In the genomic region with DNA sequence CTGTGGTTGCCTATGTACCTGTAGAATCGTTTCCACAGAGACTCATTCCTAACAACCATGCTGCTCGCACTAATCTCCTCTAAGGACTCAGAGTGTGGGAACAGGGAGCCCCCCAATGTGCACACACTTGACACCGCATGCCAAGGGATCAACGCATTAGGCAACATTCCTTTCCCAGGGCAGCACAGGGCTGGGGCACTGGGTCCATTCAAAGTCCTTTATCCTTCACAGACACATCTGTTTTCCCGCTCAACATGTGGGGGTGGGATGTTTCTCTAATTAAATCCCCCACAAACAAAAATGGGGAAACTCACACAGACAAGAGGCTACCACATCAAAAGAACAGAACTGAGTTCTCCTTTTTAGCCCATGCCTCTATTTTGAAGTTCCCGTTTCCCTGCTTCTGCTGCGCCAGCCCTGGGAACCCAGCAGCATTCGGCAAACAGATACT, we compare ENCODE assay signal across 11 mouse cellular contexts. TPM values are rescaled to one million over a fixed set of nuclear protein-coding genes. Genes with fewer than 3 reads are reported as not detected.
A peak's percentile ranks its signal among the peaks of the same experiment; 100 is the strongest.
DNase-seq lines count a peak whose midpoint lies in the region; ATAC-seq lines count a peak whose summit lies in the region.
"Had no signal": no experiment of that assay in that cellular context is flagged by ENCODE, and none has a peak within 500 bp of the region (broad histone marks: within the 10 kb centered on the region; RNA-seq: fewer than 3 reads in every experiment).

No protein-coding gene starts in this region.

- DNase-seq in kidney, postnatal 14 days = no peak
- peak; percentile 64 for DNase-seq in limb, embryonic 10.5 days (ENCODE audit: low spot score)
- no peak for DNase-seq in adrenal gland, postnatal 14 days
- no peak for DNase-seq in cerebellum, adult 8-10 months
- no peak for DNase-seq in c-Kit-positive CD71-positive TER-119-positive erythroid progenitor cells, embryonic 14.5 days (ENCODE audit: low spot score)
- DNase-seq: thymus, postnatal 14 days had no signal

- H3K36me3 ChIP-seq in kidney, embryonic 14.5 days (ENCODE audit: control insufficient read depth, insufficient read depth, low read length) = no peaks in the 10 kb centered on the region
- no peaks in the 10 kb centered on the region for H3K36me3 ChIP-seq in embryonic facial prominence, embryonic 13.5 days
- no peaks in the 10 kb centered on the region for H3K36me3 ChIP-seq in limb, embryonic 10.5 days
- H3K36me3 ChIP-seq in neural tube, embryonic 13.5 days = no peaks in the 10 kb centered on the region

- H3K27me3 ChIP-seq in kidney, embryonic 14.5 days (ENCODE audit: control insufficient read depth, insufficient read depth, low read length) = no peaks in the 10 kb centered on the region
- no peaks in the 10 kb centered on the region for H3K27me3 ChIP-seq in embryonic facial prominence, embryonic 13.5 days
- H3K27me3 ChIP-seq in limb, embryonic 10.5 days (ENCODE audit: low read depth, poor library complexity, severe bottlenecking) = no peaks in the 10 kb centered on the region
- no peaks in the 10 kb centered on the region for H3K27me3 ChIP-seq in neural tube, embryonic 13.5 days

- peak overlapping the region; percentile 40; the same call in 1 of the 2 replicates for H3K9ac ChIP-seq in kidney, embryonic 14.5 days (ENCODE audit: low read depth, low read length)
- 0 out of 2 replicates have a peak overlapping the region, but pooled peaks have one; percentile 46 for H3K9ac ChIP-seq in embryonic facial prominence, embryonic 13.5 days
- 0 out of 2 replicates have a peak overlapping the region, but pooled peaks have one; percentile 8 for H3K9ac ChIP-seq in neural tube, embryonic 13.5 days

- peaks cover 29% of the 10 kb centered on the region for H3K4me1 ChIP-seq in kidney, embryonic 14.5 days (ENCODE audit: control insufficient read depth, insufficient read depth, low read length)
- peaks cover 60% of the 10 kb centered on the region for H3K4me1 ChIP-seq in embryonic facial prominence, embryonic 13.5 days
- H3K4me1 ChIP-seq in limb, embryonic 10.5 days = peaks cover 90% of the 10 kb centered on the region
- H3K4me1 ChIP-seq in neural tube, embryonic 13.5 days (replicated peaks) = peaks cover 52% of the 10 kb centered on the region

- no peak overlapping the region for H3K4me3 ChIP-seq in kidney, embryonic 14.5 days (ENCODE audit: low read length)
- H3K4me3 ChIP-seq in embryonic facial prominence, embryonic 13.5 days = no peak overlapping the region
- peak overlapping the region; percentile 40 for H3K4me3 ChIP-seq in limb, embryonic 10.5 days
- H3K4me3 ChIP-seq in neural tube, embryonic 13.5 days = no peak overlapping the region

- ATAC-seq in kidney, embryonic 14.5 days (ENCODE audit: low FRiP score, low TSS enrichment) = 0 out of 2 replicates have a peak, but pooled peaks have one; percentile 16
- ATAC-seq in embryonic facial prominence, embryonic 13.5 days (ENCODE audit: insufficient number of reproducible peaks, insufficient read depth, low FRiP score, low TSS enrichment, low read depth) = no peak
- ATAC-seq in neural tube, embryonic 13.5 days (ENCODE audit: low read depth) = no peak

- peak overlapping the region; percentile 71; the same call in 1 of the 2 replicates for H3K27ac ChIP-seq in kidney, embryonic 14.5 days (ENCODE audit: low read depth, low read length)
- H3K27ac ChIP-seq in embryonic facial prominence, embryonic 13.5 days = peak overlapping the region; percentile 95
- H3K27ac ChIP-seq in limb, embryonic 10.5 days = peak overlapping the region; percentile 91
- peak overlapping the region; percentile 81 for H3K27ac ChIP-seq in neural tube, embryonic 13.5 days (replicated peaks)
- H3K27ac ChIP-seq: macrophage had no signal

- H3K9me3 ChIP-seq in kidney, embryonic 14.5 days (ENCODE audit: control insufficient read depth, low read length) = no peaks in the 10 kb centered on the region
- H3K9me3 ChIP-seq in embryonic facial prominence, embryonic 13.5 days = no peaks in the 10 kb centered on the region
- H3K9me3 ChIP-seq in limb, embryonic 10.5 days (replicated peaks) = no peaks in the 10 kb centered on the region
- H3K9me3 ChIP-seq in neural tube, embryonic 13.5 days = no peaks in the 10 kb centered on the region

- H3K4me2 ChIP-seq in kidney, embryonic 14.5 days (replicated peaks; ENCODE audit: low read depth, low read length) = peak overlapping the region; percentile 36
- peak overlapping the region; percentile 57 for H3K4me2 ChIP-seq in embryonic facial prominence, embryonic 13.5 days
- peak overlapping the region; percentile 56 for H3K4me2 ChIP-seq in neural tube, embryonic 13.5 days

- WGBS in kidney, embryonic 14.5 days = 10% methylated on average over 8 of the region's 8 CpGs
- WGBS in embryonic facial prominence, embryonic 13.5 days = 2% methylated on average over 8 of the region's 8 CpGs
- WGBS in limb, embryonic 10.5 days = 2% methylated on average over 8 of the region's 8 CpGs
- WGBS in neural tube, embryonic 13.5 days = 1% methylated on average over 8 of the region's 8 CpGs

RNA-seq across cellular contexts. Expression of a gene that starts 5.7 kb away (rescaled TPM):
- 0.57 and 1.0 TPM in 2 replicates for polyA plus RNA-seq in kidney, embryonic 14.5 days (2014; fragmentation: Nextera tagmentation; extraction: Ambion mirVana)
- polyA plus RNA-seq in embryonic facial prominence, embryonic 13.5 days (2015; fragmentation: Nextera tagmentation; extraction: Ambion mirVana) = 0.12 and 0.28 TPM in 2 replicates
- polyA plus RNA-seq in limb, embryonic 10.5 days (2016; fragmentation: Nextera tagmentation; extraction: Ambion mirVana) = 0.23 and 0.35 TPM in 2 replicates
- not detected in 2 replicates for polyA plus RNA-seq in neural tube, embryonic 13.5 days (2015; fragmentation: Nextera tagmentation; extraction: Ambion mirVana)
- not detected in 2 replicates for total RNA-seq in adrenal gland, postnatal 14 days (2021)
- polyA plus RNA-seq: macrophage had no signal

RNA-seq across cellular contexts. Expression of a gene that starts 22.5 kb away (rescaled TPM):
- polyA plus RNA-seq in kidney, embryonic 14.5 days (2014; fragmentation: Nextera tagmentation; extraction: Ambion mirVana) = 1.8 and 2.0 TPM in 2 replicates
- polyA plus RNA-seq in embryonic facial prominence, embryonic 13.5 days (2015; fragmentation: Nextera tagmentation; extraction: Ambion mirVana) = 0.34 and 0.87 TPM in 2 replicates
- 0.38 TPM in 2 replicates for polyA plus RNA-seq in limb, embryonic 10.5 days (2016; fragmentation: Nextera tagmentation; extraction: Ambion mirVana)
- 0.25 and 0.52 TPM in 2 replicates for polyA plus RNA-seq in neural tube, embryonic 13.5 days (2015; fragmentation: Nextera tagmentation; extraction: Ambion mirVana)
- total RNA-seq in adrenal gland, postnatal 14 days (2021) = 0.30 TPM in 1 of 2 replicates, not detected in the other
- polyA plus RNA-seq: macrophage had no signal

RNA-seq across cellular contexts. Expression of a gene that starts 48.3 kb away (rescaled TPM):
- polyA plus RNA-seq in kidney, embryonic 14.5 days (2014; fragmentation: Nextera tagmentation; extraction: Ambion mirVana) = 0.09 and 0.12 TPM in 2 replicates
- polyA plus RNA-seq in embryonic facial prominence, embryonic 13.5 days (2015; fragmentation: Nextera tagmentation; extraction: Ambion mirVana) = 0.83 and 1.4 TPM in 2 replicates
- 1.1 and 1.4 TPM in 2 replicates for polyA plus RNA-seq in limb, embryonic 10.5 days (2016; fragmentation: Nextera tagmentation; extraction: Ambion mirVana)
- polyA plus RNA-seq in neural tube, embryonic 13.5 days (2015; fragmentation: Nextera tagmentation; extraction: Ambion mirVana) = 0.59 and 0.87 TPM in 2 replicates
- total RNA-seq in adrenal gland, postnatal 14 days (2021) = 1.7 and 2.1 TPM in 2 replicates
- polyA plus RNA-seq: gonadal fat pad, adult 2 months; macrophage had no signal
